Mouse (Mus musculus) v-Abl transformed pro-B cells (cell line): ENCODE results near the gene Hs6st3.

Source experiments
- in situ Hi-C, 2 experiments: fragments of 400-800 bp; cut with MboI; formaldehyde crosslinking; loops; one replicate each; pipeline ENCODE4 v1.15.1; 2025; ENCODE audit not compliant: unreplicated experiment in 2 of 2

Hs6st3 gene

GRCm38 (mm10) chr14:119137906-119138785 lies at the start of gene Hs6st3:
Hs6st3 (plus strand) TSS chr14:119138341.
- in situ Hi-C loops = no loop called here

- in situ Hi-C loops = no loop called here
These were observed 39.1 kb upstream of the Hs6st3 start, which contains the start of gene Uggt2 for GRCm38 (mm10) chr14:119098851-119099569. Uggt2 (minus strand) TSS chr14:119099430.

- in situ Hi-C loops = no loop called here
These were observed 38.6 kb upstream of the Hs6st3 start for GRCm38 (mm10) chr14:119099570-119099891.

- in situ Hi-C loops = no loop called here
These were observed 30.6 kb upstream of the Hs6st3 start for GRCm38 (mm10) chr14:119107591-119107990.

- in situ Hi-C loops = no loop called here
These were observed 29.3 kb upstream of the Hs6st3 start for GRCm38 (mm10) chr14:119108776-119109301.

GRCm38 (mm10) chr14:119109776-119110218 lies 28.3 kb upstream of the Hs6st3 start:
- in situ Hi-C loops = no loop called here

- in situ Hi-C loops = no loop called here
These were observed 25.6 kb upstream of the Hs6st3 start for GRCm38 (mm10) chr14:119112558-119112957.

- in situ Hi-C loops = no loop called here
These were observed 14.6 kb upstream of the Hs6st3 start for GRCm38 (mm10) chr14:119123582-119123981.

GRCm38 (mm10) chr14:119124061-119124460 lies 14.1 kb upstream of the Hs6st3 start:
- in situ Hi-C loops = no loop called here

GRCm38 (mm10) chr14:119125840-119126239 lies 12.3 kb upstream of the Hs6st3 start:
- in situ Hi-C loops = no loop called here

- in situ Hi-C loops = no loop called here
These were observed 10.8 kb upstream of the Hs6st3 start for GRCm38 (mm10) chr14:119127330-119127729.

GRCm38 (mm10) chr14:119137512-119137905 lies 632 bp upstream of the Hs6st3 start:
- in situ Hi-C loops = no loop called here

GRCm38 (mm10) chr14:119138786-119139100 lies 602 bp downstream of the Hs6st3 start:
- in situ Hi-C loops = no loop called here

- in situ Hi-C loops = no loop called here
These were observed 1.3 kb downstream of the Hs6st3 start for GRCm38 (mm10) chr14:119139381-119139950.

GRCm38 (mm10) chr14:119153088-119153487 lies 14.9 kb downstream of the Hs6st3 start:
- in situ Hi-C loops = no loop called here

GRCm38 (mm10) chr14:119193905-119194304 lies 55.8 kb downstream of the Hs6st3 start:
- in situ Hi-C loops = no loop called here

GRCm38 (mm10) chr14:119203508-119203907 lies 65.4 kb downstream of the Hs6st3 start:
- in situ Hi-C loops = no loop called here

- in situ Hi-C loops = no loop called here
These were observed 77.6 kb downstream of the Hs6st3 start for GRCm38 (mm10) chr14:119215576-119216309.

- in situ Hi-C loops = no loop called here
These were observed 89.7 kb downstream of the Hs6st3 start for GRCm38 (mm10) chr14:119227709-119228338.

- in situ Hi-C loops = no loop called here
These were observed 95.5 kb downstream of the Hs6st3 start for GRCm38 (mm10) chr14:119233598-119233997.
